Mouse (Mus musculus) megakaryocyte, adult 5-6 weeks (primary cell): ENCODE measurements around the gene Blzf1. TPM values are rescaled to one million over a fixed set of nuclear protein-coding genes. Genes with fewer than 3 reads are reported as not detected.

Experiments
- ATAC-seq: 2 replicates; pipeline ENCODE4 v1.8.0; 2016; ENCODE audit warnings: mild to moderate bottlenecking, inconsistent platforms; ENCODE audit not compliant: poor library complexity, severe bottlenecking
- total RNA-seq, 2 experiments: library from RNA; stranded (forward) in 1 of 2; stranded (reverse) in 1 of 2; fragments of 153-499, 151-499 nt in 1 of 2; fragments of 221-1000, 200-1000 nt in 1 of 2; gene quantifications; 2 replicates each; pipeline versions ENCODE4 v1.2.3 to v1.2.4; 2015 to 2017

Gene Blzf1
- total RNA-seq, 2 experiments from 2014 or later = 20.7 to 27.9 TPM

DNA sequence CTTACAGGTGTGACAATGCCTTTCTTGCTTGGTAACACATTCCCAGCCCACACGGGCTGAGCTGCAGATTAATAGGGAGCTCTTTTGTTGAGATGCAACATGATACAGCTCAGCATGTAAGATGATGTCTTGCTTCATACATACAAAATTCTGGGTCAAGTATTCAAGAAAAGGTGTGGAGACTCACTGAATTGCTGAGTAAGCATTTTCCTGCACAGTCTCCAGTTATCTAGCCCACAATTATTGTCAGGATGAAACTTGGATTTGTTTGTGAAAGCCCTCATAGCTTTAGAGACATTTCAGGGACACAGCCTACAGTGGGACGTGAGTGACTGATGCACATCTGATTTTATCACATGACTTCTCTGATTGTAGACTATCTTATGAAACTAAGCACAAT, 65.8 kb downstream of the Blzf1 start:
- ATAC-seq = no peak

Other genes starting within 250 kb of the Blzf1 start
- 838 and 904 TPM in 2 replicates for gene Sell, start 245.5 kb downstream of the Blzf1 start, total RNA-seq (2015)
- gene Sell, start 245.5 kb downstream of the Blzf1 start, total RNA-seq (2017) = 641 and 646 TPM in 2 replicates
- 1.4 and 2.0 TPM in 2 replicates for gene Selp, start 192.2 kb downstream of the Blzf1 start, total RNA-seq (2015)
- gene Selp, start 192.2 kb downstream of the Blzf1 start, total RNA-seq (2017) = 1.3 and 2.0 TPM in 2 replicates
- gene F5, start 155.7 kb downstream of the Blzf1 start, total RNA-seq (2015) = 40.5 and 46.2 TPM in 2 replicates
- 29.2 and 38.5 TPM in 2 replicates for gene F5, start 155.7 kb downstream of the Blzf1 start, total RNA-seq (2017)
- 6.1 and 6.8 TPM in 2 replicates for gene Slc19a2, start 58.4 kb downstream of the Blzf1 start, total RNA-seq (2015)
- gene Slc19a2, start 58.4 kb downstream of the Blzf1 start, total RNA-seq (2017) = 3.0 and 4.5 TPM in 2 replicates
- 4.4 and 6.7 TPM in 2 replicates for gene Ccdc181, start 31.9 kb downstream of the Blzf1 start, total RNA-seq (2015)
- 11.9 and 13.8 TPM in 2 replicates for gene Ccdc181, start 31.9 kb downstream of the Blzf1 start, total RNA-seq (2017)
- 15.5 and 16.0 TPM in 2 replicates for gene Nme7, start 3.4 kb downstream of the Blzf1 start, total RNA-seq (2015)
- 19.6 and 21.6 TPM in 2 replicates for gene Nme7, start 3.4 kb downstream of the Blzf1 start, total RNA-seq (2017)
- gene Atp1b1, start 150.9 kb upstream of the Blzf1 start, total RNA-seq (2015) = 9.8 and 12.9 TPM in 2 replicates
- 7.7 and 9.9 TPM in 2 replicates for gene Atp1b1, start 150.9 kb upstream of the Blzf1 start, total RNA-seq (2017)